ENCODE assay signal across 8 mouse cellular contexts in genomic region chr7:123097891-123098750, GRCm38 (mm10). TPM values are rescaled to one million over a fixed set of nuclear protein-coding genes. Genes with fewer than 3 reads are reported as not detected.
DNase-seq lines count a peak whose midpoint lies in the region; ATAC-seq lines count a peak whose summit lies in the region.

No protein-coding gene starts in this region.

- WGBS in embryonic facial prominence, embryonic 12.5 days: 13% methylated on average over 16 of the region's 16 CpGs
- WGBS in limb, embryonic 12.5 days: 16% methylated on average over 16 of the region's 16 CpGs
- WGBS in midbrain, embryonic 16.5 days: 12% methylated on average over 16 of the region's 16 CpGs

- no peaks in the 10 kb centered on the region for H3K9me3 ChIP-seq in embryonic facial prominence, embryonic 12.5 days
- H3K9me3 ChIP-seq in limb, embryonic 12.5 days: no peaks in the 10 kb centered on the region
- H3K9me3 ChIP-seq in midbrain, embryonic 16.5 days (replicated peaks; ENCODE audit: control insufficient read depth, low read length, poor library complexity, severe bottlenecking): no peaks in the 10 kb centered on the region

- H3K36me3 ChIP-seq in embryonic facial prominence, embryonic 12.5 days: no peaks in the 10 kb centered on the region
- H3K36me3 ChIP-seq in limb, embryonic 12.5 days: no peaks in the 10 kb centered on the region
- H3K36me3 ChIP-seq in midbrain, embryonic 16.5 days (ENCODE audit: control insufficient read depth, insufficient read depth, low read length): no peaks in the 10 kb centered on the region

- DNase-seq in adrenal gland, adult 2 months: peak; percentile 76
- peak; percentile 82 for DNase-seq in heart, adult 8-10 months (ENCODE audit: low spot score)
- peak; percentile 62 to 79 for DNase-seq in kidney, adult 8-10 months
- peak; percentile 70 for DNase-seq in telencephalon, adult 2 months (ENCODE audit: low read depth, low spot score)
- no peak for DNase-seq in B cell, adult 2 months

- ATAC-seq in embryonic facial prominence, embryonic 12.5 days (ENCODE audit: insufficient number of reproducible peaks, insufficient read depth, low FRiP score, low TSS enrichment): peak; percentile 95
- peak; percentile 97 for ATAC-seq in limb, embryonic 12.5 days (ENCODE audit: insufficient number of reproducible peaks, insufficient read depth, low FRiP score, low TSS enrichment, low read depth)
- peak; percentile 90 for ATAC-seq in midbrain, embryonic 16.5 days

- H3K4me2 ChIP-seq in embryonic facial prominence, embryonic 12.5 days (replicated peaks): no peak overlapping the region
- peak overlapping the region; percentile 19 for H3K4me2 ChIP-seq in limb, embryonic 12.5 days
- H3K4me2 ChIP-seq in midbrain, embryonic 16.5 days (ENCODE audit: low read length): no peak overlapping the region

- peaks cover 22% of the 10 kb centered on the region for H3K4me1 ChIP-seq in embryonic facial prominence, embryonic 12.5 days
- H3K4me1 ChIP-seq in limb, embryonic 12.5 days (replicated peaks): peaks cover 25% of the 10 kb centered on the region
- peaks cover 17% of the 10 kb centered on the region for H3K4me1 ChIP-seq in midbrain, embryonic 16.5 days (ENCODE audit: control insufficient read depth, insufficient read depth, low read length)

- no peak overlapping the region for H3K4me3 ChIP-seq in embryonic facial prominence, embryonic 12.5 days
- no peak overlapping the region for H3K4me3 ChIP-seq in limb, embryonic 12.5 days (replicated peaks)
- H3K4me3 ChIP-seq in midbrain, embryonic 16.5 days (ENCODE audit: low read depth, low read length): no peak overlapping the region

- no peak overlapping the region for H3K9ac ChIP-seq in embryonic facial prominence, embryonic 12.5 days
- H3K9ac ChIP-seq in limb, embryonic 12.5 days (replicated peaks): no peak overlapping the region
- no peak overlapping the region for H3K9ac ChIP-seq in midbrain, embryonic 16.5 days (ENCODE audit: low read depth, low read length)

- H3K27me3 ChIP-seq in embryonic facial prominence, embryonic 12.5 days: no peaks in the 10 kb centered on the region
- no peaks in the 10 kb centered on the region for H3K27me3 ChIP-seq in limb, embryonic 12.5 days
- H3K27me3 ChIP-seq in midbrain, embryonic 16.5 days (ENCODE audit: control insufficient read depth, insufficient read depth, low read depth, low read length): no peaks in the 10 kb centered on the region

- H3K27ac ChIP-seq in embryonic facial prominence, embryonic 12.5 days: peak overlapping the region; percentile 98
- peak overlapping the region; percentile 97 for H3K27ac ChIP-seq in limb, embryonic 12.5 days
- peak overlapping the region; percentile 83 for H3K27ac ChIP-seq in midbrain, embryonic 16.5 days (ENCODE audit: low read length)

RNA-seq across cellular contexts. Expression of gene Tnrc6a, which starts 25.6 kb away (rescaled TPM):
- total RNA-seq in adrenal gland, adult 2 months (2021): 10 to 100 TPM; 42.4 to 59.4 TPM
- polyA plus RNA-seq in adrenal gland, adult 2 months (2012; rRNA removed): 29.6 and 30.8 TPM in 2 replicates
- polyA plus RNA-seq in embryonic facial prominence, embryonic 12.5 days (2016; fragmentation: Nextera tagmentation; extraction: Ambion mirVana): 66.1 and 70.9 TPM in 2 replicates
- 10 to 100 TPM; 27.3 to 36.6 (median 30.5) TPM for total RNA-seq in heart, adult 8-10 months (2022)
- 81.0 and 83.7 TPM in 2 replicates for polyA plus RNA-seq in limb, embryonic 12.5 days (2016; fragmentation: Nextera tagmentation; extraction: Ambion mirVana)
- 44.7 and 50.8 TPM in 2 replicates for polyA plus RNA-seq in midbrain, embryonic 16.5 days (2015; fragmentation: Nextera tagmentation; extraction: Ambion mirVana)

Comparison
In these comparisons a context has a peak if more than half of its experiments do, and no peak if none do; other contexts are left out.
1. DNase-seq: peak in adrenal gland, adult 2 months (single experiment), heart, adult 8-10 months (single experiment), kidney, adult 8-10 months (2 of 2) and telencephalon, adult 2 months (single experiment); none in B cell, adult 2 months (0 of 2).
2. Peak in every context shown above with its lines, with median percentiles within 50 percentile points of each other: ATAC-seq and H3K27ac ChIP-seq.